Comparison of ENCODE assay signal across 21 mouse cellular contexts in genomic region chr11:72759581-72759980, GRCm38 (mm10).
"Had no signal": no experiment of that assay in that cellular context is flagged by ENCODE, and none has a peak within 500 bp of the region (broad histone marks: within the 10 kb centered on the region; RNA-seq: fewer than 3 reads in every experiment).

No protein-coding gene starts in this region.

- H3K27ac ChIP-seq: kidney, postnatal 0 days; layer of hippocampus, adult 2 months; limb, embryonic 10.5 days; limb, embryonic 13.5 days; liver, embryonic 12.5 days; liver, embryonic 15.5 days; midbrain, embryonic 10.5 days; midbrain, embryonic 13.5 days; neural tube, embryonic 13.5 days; stomach, postnatal 0 days had no signal

- H3K4me3 ChIP-seq: layer of hippocampus, adult 2 months; limb, embryonic 10.5 days; limb, embryonic 13.5 days; liver, embryonic 12.5 days; liver, embryonic 15.5 days; megakaryocyte, embryonic 14.5 days; midbrain, embryonic 10.5 days; midbrain, embryonic 13.5 days; myocyte; neural tube, embryonic 13.5 days had no signal

- DNase-seq: kidney, adult 2 months; kidney, postnatal 25 days; layer of hippocampus, adult 9-11 months; liver; lung, adult 2 months; right cerebral cortex, postnatal 4 days; thymus, adult 2 months; thymus, postnatal 14 days; thymus, postnatal 4 days had no signal
